Mouse (Mus musculus) MEL (cell line): Measurements from ENCODE around the gene Lama5. TPM values are rescaled to one million over a fixed set of nuclear protein-coding genes. Genes with fewer than 3 reads are reported as not detected.

ENCODE experiments used
- DNase-seq: peaks from one replicate; pipeline ENCODE4 v3.0.0; 2011; ENCODE audit warnings: low read depth, low spot score
- H3K27ac ChIP-seq: 2 replicates; pipeline ENCODE4 v1.5.1; 2012; ENCODE audit warnings: low read depth, mild to moderate bottlenecking, control low read depth, low read length, moderate library complexity; ENCODE audit not compliant: control insufficient read depth
- H3K27me3 ChIP-seq, 2 experiments: fragments of 150-350 bp in 1 of 2; sonication (generic) in 1 of 2; 2 replicates each; pipeline ENCODE4 v1.6.1; 2012; ENCODE audit warnings: low read length in 2 of 2, mild to moderate bottlenecking in 2 of 2, improper control_type of control experiment in 1 of 2, moderate library complexity in 1 of 2; ENCODE audit not compliant: insufficient read depth in 2 of 2, control insufficient read depth in 1 of 2
- H3K36me3 ChIP-seq, 2 experiments: 2 replicates each; pipeline ENCODE4 v1.6.1; 2012 to 2014; ENCODE audit warnings: low read length in 2 of 2, improper control_type of control experiment in 1 of 2, inconsistent platforms in 1 of 2, mild to moderate bottlenecking in 1 of 2; ENCODE audit not compliant: insufficient read depth in 2 of 2, control insufficient read depth in 1 of 2
- H3K4me1 ChIP-seq, 2 experiments: fragments of 150-350 bp in 1 of 2; sonication (generic) in 1 of 2; 2 replicates each; pipeline ENCODE4 v1.6.1; 2012; ENCODE audit warnings: low read length in 2 of 2, improper control_type of control experiment in 1 of 2, mild to moderate bottlenecking in 1 of 2; ENCODE audit not compliant: insufficient read depth in 2 of 2, control insufficient read depth in 1 of 2
- H3K4me3 ChIP-seq, 2 experiments: fragments of 150-350 bp in 1 of 2; sonication (generic) in 1 of 2; 2 replicates each; pipeline ENCODE4 v1.5.1; 2012; ENCODE audit warnings: low read depth in 2 of 2, low read length in 2 of 2, mild to moderate bottlenecking in 2 of 2, moderate library complexity in 2 of 2, control low read depth in 1 of 2, improper control_type of control experiment in 1 of 2; ENCODE audit not compliant: control insufficient read depth in 1 of 2, insufficient read depth in 1 of 2
- H3K79me2 ChIP-seq: 2 replicates; pipeline ENCODE4 v1.6.1; 2012; ENCODE audit warnings: mild to moderate bottlenecking, low read length, moderate library complexity; ENCODE audit not compliant: control insufficient read depth, poor library complexity, insufficient read depth
- H3K9ac ChIP-seq: 2 replicates; pipeline ENCODE4 v1.6.1; 2012; ENCODE audit warnings: low read depth, mild to moderate bottlenecking, control low read depth, low read length, moderate library complexity; ENCODE audit not compliant: control insufficient read depth, poor library complexity, severe bottlenecking
- H3K9me3 ChIP-seq: fragments of 150-350 bp; sonication (generic); replicated peaks from 2 replicates; pipeline ENCODE4 v1.6.1; 2012; ENCODE audit warnings: mild to moderate bottlenecking, low read length, improper control_type of control experiment, moderate library complexity; ENCODE audit not compliant: insufficient read depth
- BHLHE40 ChIP-seq: IDR thresholded peaks from 2 replicates; pipeline ENCODE4 v1.6.1; 2012; ENCODE audit warnings: low read depth, mild to moderate bottlenecking, inconsistent platforms, low read length, improper control_type of control experiment, borderline replicate concordance
- CHD2 ChIP-seq: IDR thresholded peaks from 2 replicates; pipeline ENCODE4 v1.6.1; 2011; ENCODE audit warnings: low read length, improper control_type of control experiment
- ELF1 ChIP-seq: IDR thresholded peaks from 2 replicates; pipeline ENCODE4 v1.6.1; 2014; ENCODE audit warnings: low read depth, mild to moderate bottlenecking, inconsistent platforms, low read length, improper control_type of control experiment, moderate library complexity
- EP300 ChIP-seq, 2 experiments: IDR thresholded peaks; 2 replicates each; pipeline ENCODE4 v1.6.1; 2011; ENCODE audit warnings: improper control_type of control experiment in 2 of 2, low read length in 2 of 2, low read depth in 1 of 2, mild to moderate bottlenecking in 1 of 2
- ETS1 ChIP-seq: IDR thresholded peaks from 2 replicates; pipeline ENCODE4 v1.6.1; 2012; ENCODE audit warnings: low read depth, mild to moderate bottlenecking, inconsistent platforms, low read length, improper control_type of control experiment, moderate library complexity
- GATA1 ChIP-seq: IDR thresholded peaks from 2 replicates; pipeline ENCODE4 v1.6.1; 2011; ENCODE audit warnings: low read depth, low read length, improper control_type of control experiment
- HCFC1 ChIP-seq: IDR thresholded peaks from 2 replicates; pipeline ENCODE4 v1.6.1; 2012; ENCODE audit warnings: low read depth, mild to moderate bottlenecking, inconsistent platforms, low read length, improper control_type of control experiment, moderate library complexity
- MAFK ChIP-seq: IDR thresholded peaks from 2 replicates; pipeline ENCODE4 v1.6.1; 2011; ENCODE audit warnings: low read depth, mild to moderate bottlenecking, low read length, improper control_type of control experiment, borderline replicate concordance
- MAX ChIP-seq: IDR thresholded peaks from 2 replicates; pipeline ENCODE4 v1.6.1; 2011; ENCODE audit warnings: low read length, improper control_type of control experiment
- MEF2A ChIP-seq: IDR thresholded peaks from 2 replicates; pipeline ENCODE4 v1.6.1; 2014; ENCODE audit warnings: low read depth, mild to moderate bottlenecking, inconsistent platforms, low read length, improper control_type of control experiment; ENCODE audit not compliant: poor library complexity, insufficient replicate concordance, severe bottlenecking; ENCODE audit errors: extremely low read depth
- MXI1 ChIP-seq: IDR thresholded peaks from 2 replicates; pipeline ENCODE4 v1.6.1; 2011; ENCODE audit warnings: mild to moderate bottlenecking, low read depth, low read length, improper control_type of control experiment
- NELFE ChIP-seq: IDR thresholded peaks from 2 replicates; pipeline ENCODE4 v1.6.1; 2011; ENCODE audit warnings: low read depth, low read length, improper control_type of control experiment
- NRF1 ChIP-seq: IDR thresholded peaks from 2 replicates; pipeline ENCODE4 v1.6.1; 2014; ENCODE audit warnings: low read depth, mild to moderate bottlenecking, inconsistent platforms, low read length, improper control_type of control experiment, moderate library complexity; ENCODE audit not compliant: poor library complexity, insufficient read depth, severe bottlenecking
- POLR2A ChIP-seq, 2 experiments: IDR thresholded peaks; 2 replicates each; pipeline ENCODE4 v1.6.1; 2011 to 2012; ENCODE audit warnings: low read length in 2 of 2, mild to moderate bottlenecking in 2 of 2, control low read depth in 1 of 2, improper control_type of control experiment in 1 of 2, low read depth in 1 of 2, moderate library complexity in 1 of 2; ENCODE audit not compliant: control insufficient read depth in 1 of 2, insufficient read depth in 1 of 2, poor library complexity in 1 of 2
- POLR2AphosphoS5 ChIP-seq: IDR thresholded peaks from 2 replicates; pipeline ENCODE4 v1.6.1; 2012; ENCODE audit warnings: low read depth, borderline replicate concordance, mild to moderate bottlenecking, inconsistent platforms, low read length, moderate library complexity, mixed read lengths
- RCOR1 ChIP-seq: IDR thresholded peaks from 2 replicates; pipeline ENCODE4 v1.6.1; 2012; ENCODE audit warnings: low read depth, mild to moderate bottlenecking, inconsistent platforms, low read length, improper control_type of control experiment
- SIN3A ChIP-seq: IDR thresholded peaks from 2 replicates; pipeline ENCODE4 v1.6.1; 2012; ENCODE audit warnings: low read length, improper control_type of control experiment, inconsistent platforms
- SMC3 ChIP-seq: IDR thresholded peaks from 2 replicates; pipeline ENCODE4 v1.6.1; 2011; ENCODE audit warnings: low read depth, low read length, improper control_type of control experiment
- TCF12 ChIP-seq: IDR thresholded peaks from 2 replicates; pipeline ENCODE4 v1.6.1; 2014; ENCODE audit warnings: low read depth, mild to moderate bottlenecking, inconsistent platforms, low read length, improper control_type of control experiment, moderate library complexity
- polyA plus RNA-seq, 2 experiments: library from polyadenylated mRNA; stranded (reverse) in 1 of 2; unstranded in 1 of 2; fragments of >175 nt in 1 of 2; fragments of >200 nt in 1 of 2; gene quantifications; 2 replicates each; pipeline versions ENCODE4 v1.2.1 to v1.2.4; 2012; ENCODE audit warnings: low replicate concordance in 2 of 2, low read depth in 1 of 2; ENCODE audit not compliant: insufficient read length in 2 of 2, insufficient read depth in 1 of 2, missing spikeins in 1 of 2
- total RNA-seq: library from RNA; depleted of rRNA; stranded (reverse); fragments of 300-350 nt; gene quantifications from 2 replicates; pipeline ENCODE4 v1.2.3, GENCODE M21; 2012

Gene Lama5
- total and polyA plus RNA-seq, 3 experiments: 6.1 to 14.6 TPM; not detected in 1

DNA sequence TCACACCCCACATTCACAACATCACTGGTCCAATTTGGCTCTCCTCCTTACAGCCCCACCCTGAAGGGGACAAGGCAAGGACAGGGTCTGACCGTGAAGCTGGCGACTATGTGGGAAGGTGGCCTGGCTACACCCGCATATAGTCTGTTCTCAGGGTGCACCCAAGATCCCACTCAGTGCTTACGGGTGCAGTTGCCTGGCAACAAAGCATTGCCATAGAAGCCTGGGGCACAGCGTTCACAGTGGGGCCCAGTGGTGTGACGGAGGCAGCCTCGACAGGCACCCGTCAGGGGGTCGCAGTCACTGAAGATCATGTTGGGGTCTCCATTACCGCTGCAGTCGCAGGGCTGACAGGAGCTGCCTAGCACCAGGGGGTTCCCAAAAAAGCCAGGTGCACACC is 38.3 kb downstream of the Lama5 start:
- Histone ChIP-seq H3K36me3 (no peaks in the 10 kb centered on the region), H3K79me2 (no peaks in the 10 kb centered on the region), H3K9me3 (no peaks in the 10 kb centered on the region), H3K27me3 (no peaks in the 10 kb centered on the region), H3K27ac (no peak overlapping the region), H3K4me1 (no peaks in the 10 kb centered on the region), H3K9ac (no peak overlapping the region)
- no peak for DNase-seq
- TF ChIP-seq POLR2AphosphoS5 (no peak), MEF2A (no peak), ELF1 (no peak), RCOR1 (no peak), NELFE (no peak), POLR2A (IDR thresholded peaks at IDR 0.05; ENCODE audit: control insufficient read depth in 1 of 2, insufficient read depth in 1 of 2, low read depth in 1 of 2, low read length in 2 of 2, poor library complexity in 1 of 2) (no peak), TCF12 (no peak), HCFC1 (no peak), MAFK (no peak), MAX (no peak), EP300 (IDR thresholded peaks at IDR 0.05; ENCODE audit: low read depth in 1 of 2, low read length in 2 of 2) (no peak), ETS1 (no peak), BHLHE40 (no peak), SMC3 (no peak), NRF1 (no peak), GATA1 (no peak), SIN3A (no peak)
- TF ChIP-seq, all 39 proteins: peak for 0
- no peak overlapping the region for H3K4me3 ChIP-seq

- Histone ChIP-seq H3K27me3 (no peaks in the 10 kb centered on the region), H3K9me3 (no peaks in the 10 kb centered on the region), H3K9ac (no peak overlapping the region), H3K27ac (no peak overlapping the region), H3K36me3 (no peaks in the 10 kb centered on the region), H3K79me2 (no peaks in the 10 kb centered on the region), H3K4me1 (no peaks in the 10 kb centered on the region), H3K4me3 (no peak overlapping the region)
- TF ChIP-seq HCFC1 (no peak), BHLHE40 (no peak), MXI1 (no peak), MEF2A (no peak), SIN3A (no peak), GATA1 (no peak), MAFK (no peak), CHD2 (no peak), ELF1 (no peak)
- no peak for DNase-seq
Measured at GRCm38 (mm10) chr2:180185686-180186085, 40.0 kb downstream of the Lama5 start.
